Mouse (Mus musculus) right cerebral cortex, postnatal 25 days (tissue): ENCODE results near the gene Itga4.

Experiments
- DNase-seq: peaks from one replicate; pipeline ENCODE4 v3.0.0; 2022

Itga4 gene

DNA sequence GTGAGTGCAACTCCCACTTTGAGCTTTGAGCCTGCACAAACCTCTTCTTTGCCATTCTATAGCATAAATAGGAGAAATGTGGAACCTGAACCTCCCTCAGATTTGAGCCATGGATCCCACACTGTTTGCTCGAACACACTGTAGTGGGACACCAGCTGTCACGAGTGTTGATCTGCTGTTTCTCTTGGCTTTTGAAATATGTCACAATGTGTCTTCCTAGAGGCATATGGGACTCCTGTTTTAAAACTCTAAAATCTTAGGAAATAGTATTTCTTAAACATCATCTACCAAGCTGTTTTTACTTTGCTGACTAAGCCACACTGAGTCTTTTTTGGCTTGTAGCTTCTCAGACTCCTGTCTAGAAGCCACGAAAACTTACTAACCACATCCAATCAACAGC, 102.6 kb downstream of the Itga4 start:
- DNase-seq, result peak; percentile 24

DNA sequence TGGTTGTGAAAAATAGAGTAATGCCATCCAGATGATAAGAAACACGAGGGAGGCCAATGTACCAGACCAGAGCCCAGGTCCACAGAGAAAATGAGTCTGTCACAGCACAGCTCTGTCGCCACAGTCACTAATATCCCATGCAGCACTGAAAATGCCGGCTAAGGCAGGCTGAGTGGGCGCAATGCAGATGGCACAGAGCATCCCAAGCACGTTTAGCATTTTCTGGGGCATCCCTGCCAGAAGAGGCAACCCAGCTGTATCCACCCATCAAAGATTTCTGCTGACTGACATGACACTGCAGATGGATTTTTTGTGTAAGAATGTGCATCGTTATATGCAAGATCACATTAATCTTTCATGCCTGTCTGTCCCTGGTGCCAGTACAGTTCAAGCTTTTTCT, 106.8 kb downstream of the Itga4 start:
- DNase-seq, result peak; percentile 21

DNA sequence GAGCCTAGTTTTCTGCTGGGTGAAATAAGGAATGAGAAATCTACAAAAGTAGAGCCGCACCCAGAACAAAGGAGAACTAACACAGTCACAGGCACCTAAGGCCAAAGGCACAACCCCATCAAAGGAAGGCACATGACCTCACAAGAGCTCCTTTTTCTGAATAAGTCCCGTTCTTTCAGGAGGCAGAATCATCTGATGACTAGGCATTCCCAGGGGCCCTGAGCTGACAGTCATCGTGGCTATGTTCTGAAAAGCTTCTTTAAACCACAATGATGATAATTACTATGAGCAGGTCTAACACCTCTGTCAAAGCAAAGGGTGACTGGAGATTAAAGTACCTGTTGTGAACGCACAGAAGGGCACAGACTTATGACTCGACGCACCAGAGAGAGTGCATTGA, 108.7 kb downstream of the Itga4 start:
- no peak for DNase-seq

DNA sequence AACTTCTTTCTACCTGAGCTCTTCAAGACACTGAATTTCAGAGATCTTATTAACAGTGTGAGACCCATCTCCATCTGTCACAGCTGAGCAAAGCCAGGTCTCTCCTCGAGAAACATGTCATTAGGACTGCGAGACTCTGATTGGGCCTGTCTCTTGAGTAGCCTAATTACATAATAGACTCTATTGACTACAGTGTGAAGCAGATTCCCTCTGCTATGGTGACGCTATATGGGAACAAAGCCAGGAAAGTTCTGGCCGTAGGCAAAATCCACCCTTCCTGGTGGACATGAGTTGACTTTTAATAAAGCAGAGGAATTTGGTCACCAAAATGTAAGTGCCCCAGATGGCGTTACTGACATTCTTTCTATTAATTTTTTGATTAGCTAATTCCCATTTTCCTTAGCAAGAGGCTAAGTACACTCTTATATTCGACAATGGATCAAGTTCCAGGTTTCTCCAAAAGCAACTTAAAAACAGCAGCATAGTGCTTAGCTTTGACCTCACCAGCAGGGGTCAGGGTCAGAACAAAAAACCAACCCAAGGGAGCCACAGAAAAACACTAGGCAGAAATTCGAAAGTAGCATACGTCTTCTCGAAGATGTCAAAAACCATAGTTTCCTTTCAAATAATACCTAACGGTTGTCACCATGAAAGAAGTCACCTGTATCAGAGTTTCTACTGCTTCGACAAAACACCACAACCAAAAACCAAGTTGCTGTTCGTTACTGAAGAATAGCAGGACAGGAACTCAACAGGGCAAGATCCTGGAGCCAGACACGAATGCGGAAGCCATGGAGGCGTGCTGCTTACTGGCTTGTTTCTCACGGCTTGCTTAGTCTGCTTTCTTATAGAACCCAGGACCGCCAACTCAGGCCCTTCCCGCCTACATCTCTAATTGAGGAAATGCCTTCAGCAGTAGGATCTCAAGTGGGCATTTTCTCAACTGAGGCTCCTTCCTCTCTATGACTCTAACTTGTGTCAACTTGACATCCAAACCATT, 112.5 kb downstream of the Itga4 start:
- DNase-seq, result no peak

DNA sequence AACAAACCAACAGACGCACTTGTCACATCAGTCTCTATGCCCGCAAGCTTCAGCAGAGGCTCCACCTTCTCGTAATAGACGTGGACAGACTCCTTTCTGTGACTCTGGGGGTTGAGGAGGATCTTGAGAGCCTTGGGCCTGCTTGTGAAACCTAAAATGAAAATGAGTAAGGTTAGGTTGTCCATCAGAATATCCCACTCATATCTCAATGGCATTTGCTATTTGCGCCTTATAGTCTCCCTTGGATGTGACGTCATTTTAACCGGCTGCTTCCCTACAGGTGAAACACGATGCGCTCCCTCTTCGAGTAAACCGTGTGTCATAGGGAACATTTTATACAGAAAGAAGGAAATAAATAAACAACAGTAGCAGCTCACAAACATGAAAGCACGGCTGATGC, 113.4 kb downstream of the Itga4 start:
- no peak for DNase-seq

DNA sequence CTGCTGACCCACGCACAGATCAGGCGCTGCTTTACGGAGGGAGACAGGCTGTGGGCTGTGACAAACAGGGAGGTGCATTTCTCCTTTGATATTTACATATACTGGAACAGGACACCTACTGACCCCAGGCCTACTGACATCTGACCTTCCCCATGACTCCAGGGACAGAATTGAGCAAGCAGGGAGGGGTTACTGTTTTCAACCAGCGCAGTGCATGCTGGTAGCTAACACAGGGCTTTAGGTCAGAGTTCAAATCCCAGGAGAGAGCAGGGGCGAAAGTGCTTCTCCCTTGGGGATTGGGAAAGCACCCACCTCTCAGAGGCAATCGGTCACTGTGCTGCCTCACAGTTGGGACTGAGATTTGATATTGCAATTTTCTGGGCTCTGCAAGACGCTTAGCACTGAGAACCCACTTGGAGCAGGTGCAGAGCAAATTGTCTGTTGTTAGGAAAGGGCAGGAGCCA, 113.9 kb downstream of the Itga4 start:
- DNase-seq, result no peak

DNA sequence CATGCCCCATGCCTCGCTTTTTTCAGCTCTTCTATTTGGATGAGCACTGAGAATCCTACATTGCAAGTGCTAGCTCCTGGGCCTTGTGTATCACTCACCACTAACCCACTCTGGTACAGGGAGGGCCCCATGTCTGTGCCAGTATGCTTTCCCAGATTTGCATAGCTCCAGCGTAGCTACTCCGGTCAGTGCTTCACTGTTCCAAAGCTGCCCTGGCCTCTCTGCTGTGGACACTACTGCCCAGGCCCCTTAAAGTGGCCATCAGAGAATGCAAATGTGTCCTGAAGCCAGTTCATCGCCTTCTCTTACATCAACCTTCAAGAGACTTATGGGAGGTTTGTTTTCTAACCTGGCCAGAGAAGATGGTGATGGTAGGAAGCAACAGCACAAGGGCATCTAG, 114.7 kb downstream of the Itga4 start:
- DNase-seq, result no peak

DNA sequence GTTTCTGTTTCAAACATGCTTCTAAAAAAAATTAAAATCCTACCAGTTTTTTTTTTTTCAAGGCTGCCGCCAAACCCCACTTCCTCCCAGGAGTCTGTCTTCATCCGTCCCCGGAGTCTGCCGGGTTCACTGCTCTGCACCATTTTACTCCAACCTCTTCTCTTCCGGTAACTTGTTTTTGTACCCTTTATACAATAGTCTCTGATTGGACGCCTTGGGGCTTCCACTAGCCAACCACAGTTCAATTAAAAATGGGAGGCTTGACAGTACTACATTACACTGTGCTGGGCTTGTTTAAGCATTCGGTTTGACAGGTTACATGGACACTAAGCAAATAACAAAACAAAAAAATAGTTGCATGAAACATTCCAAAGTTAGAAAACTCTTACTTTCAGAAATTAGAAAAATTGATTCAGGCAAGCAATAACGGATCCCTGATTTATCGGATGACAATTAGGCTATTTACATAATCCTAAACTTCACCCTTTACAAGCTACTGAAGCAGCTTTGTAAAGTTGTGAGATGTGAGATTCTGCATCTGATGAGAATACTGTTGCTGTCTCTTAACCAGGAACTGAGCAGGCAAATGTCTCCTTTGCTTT, 115.6 kb downstream of the Itga4 start:
- DNase-seq, result no peak

DNA sequence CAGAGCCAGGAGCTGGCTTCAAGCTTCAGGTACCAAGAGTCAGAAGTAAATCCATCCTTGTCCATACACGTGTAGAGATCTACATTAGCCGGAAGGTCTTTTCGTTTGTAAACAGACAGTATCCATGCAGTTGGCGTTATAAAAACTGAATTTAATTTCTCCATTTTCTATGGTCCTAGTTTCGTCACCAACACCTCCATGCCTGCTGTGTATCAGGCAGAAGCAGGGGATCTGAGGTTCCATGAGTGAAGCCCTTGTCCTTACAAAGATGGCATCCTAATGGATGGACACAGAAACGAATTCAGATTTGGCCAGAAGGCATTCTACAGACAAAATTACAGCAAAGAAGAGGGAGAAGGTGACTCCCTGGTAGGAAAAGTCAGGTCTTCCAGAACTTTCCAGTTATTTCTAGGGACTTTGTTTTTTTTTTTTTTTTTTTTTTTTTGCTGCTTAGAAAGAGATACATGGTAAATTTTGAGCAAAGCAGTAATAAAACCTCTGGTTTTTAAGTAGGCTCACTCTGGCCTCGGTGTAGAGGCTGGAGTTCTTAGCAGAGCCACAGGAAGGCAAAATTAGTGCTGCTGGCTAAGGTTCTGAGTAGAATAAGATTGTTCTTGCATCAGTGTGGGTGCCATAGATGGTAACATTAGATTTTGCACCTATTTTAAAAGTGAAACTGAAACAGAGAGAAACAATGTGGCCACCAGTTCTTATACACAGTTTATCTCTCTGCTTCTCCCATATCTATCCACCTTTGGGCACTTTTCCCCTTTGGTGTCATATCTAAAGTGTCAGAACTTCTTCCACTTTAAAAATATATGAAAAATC, 116.3 kb downstream of the Itga4 start:
- DNase-seq, result no peak

DNA sequence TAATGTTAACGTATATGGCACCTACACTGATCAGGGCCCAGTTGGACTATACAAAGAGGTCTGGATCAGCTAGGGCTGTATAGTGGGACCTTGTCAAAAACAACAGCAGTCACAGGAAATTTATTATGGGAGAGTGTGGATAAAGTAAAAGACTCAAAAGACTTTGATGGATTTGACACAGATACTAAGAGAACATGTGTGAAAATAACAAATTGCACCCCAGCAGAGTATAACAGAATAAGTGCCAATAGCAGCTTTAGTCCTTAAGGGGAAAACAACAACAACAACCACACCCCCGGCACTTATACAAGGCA, 116.9 kb downstream of the Itga4 start:
- no peak for DNase-seq

DNA sequence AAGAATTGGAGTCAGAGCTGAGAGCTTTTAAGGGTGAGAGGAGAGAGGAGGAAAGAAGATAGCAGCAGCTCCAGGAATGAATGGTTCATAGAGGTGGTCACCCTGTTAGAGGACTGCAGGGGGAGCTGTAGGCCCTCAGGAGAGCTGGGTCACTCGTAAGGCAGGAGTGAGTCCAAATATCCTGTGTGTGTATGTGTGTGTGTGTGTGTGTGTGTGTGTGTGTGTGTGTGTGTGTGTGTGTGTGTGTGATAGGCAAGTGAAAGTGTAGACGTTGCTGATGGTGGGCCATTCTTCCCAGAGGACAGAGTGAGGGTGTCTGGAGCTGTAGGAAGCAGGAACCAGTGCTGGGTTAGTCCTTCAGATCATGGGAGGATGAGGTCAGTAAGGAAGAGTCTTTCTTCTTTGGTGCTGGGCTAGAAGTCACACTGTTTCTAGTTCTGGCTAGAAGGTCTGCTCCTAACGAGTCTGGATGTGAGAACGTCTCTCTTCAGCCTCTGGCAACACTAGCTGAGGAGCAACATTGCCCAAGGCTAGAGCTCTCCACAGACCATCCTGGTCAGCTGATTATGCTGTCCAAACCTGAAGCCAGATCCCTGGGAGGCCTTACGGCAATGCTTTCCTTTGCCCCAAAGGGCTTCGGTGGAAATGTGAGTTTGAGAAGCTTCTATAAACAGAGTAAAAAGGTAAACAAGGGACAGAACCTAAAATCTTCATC, 117.4 kb downstream of the Itga4 start:
- DNase-seq, result no peak

DNA sequence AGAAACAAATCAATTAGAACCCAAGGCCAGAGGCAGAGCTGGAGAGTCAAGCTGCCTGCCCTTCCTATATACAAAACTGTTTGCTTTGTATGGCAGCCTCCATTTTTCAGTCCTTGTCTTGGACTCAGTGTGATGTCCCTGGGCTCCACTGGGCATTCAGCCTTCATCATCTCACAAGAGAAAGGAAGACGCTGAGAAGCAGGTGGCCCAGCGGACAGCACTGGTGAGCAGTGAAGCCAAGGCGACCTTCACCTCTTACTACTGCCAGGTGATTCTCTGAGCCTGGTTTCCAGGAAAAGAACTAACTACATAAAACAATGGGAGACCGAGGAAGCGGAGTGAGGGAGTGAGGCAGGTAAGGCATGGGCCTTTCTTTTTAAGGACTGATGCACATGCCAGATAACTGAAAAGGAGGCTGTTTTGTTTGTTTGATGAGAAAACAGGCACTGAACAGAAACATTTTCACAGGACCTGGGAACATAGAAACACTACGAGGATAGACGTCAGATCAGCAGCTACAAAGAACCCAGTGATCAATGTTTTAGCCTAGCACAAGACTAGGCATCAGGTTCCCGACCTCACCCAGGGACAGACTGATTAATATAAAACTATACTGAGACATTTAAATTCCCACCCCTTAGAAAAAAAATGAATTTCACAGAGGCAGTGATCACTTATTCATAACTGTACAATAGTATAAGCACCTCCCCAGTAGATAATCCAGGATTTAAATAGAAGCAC, 123.3 kb downstream of the Itga4 start:
- no peak for DNase-seq

DNA sequence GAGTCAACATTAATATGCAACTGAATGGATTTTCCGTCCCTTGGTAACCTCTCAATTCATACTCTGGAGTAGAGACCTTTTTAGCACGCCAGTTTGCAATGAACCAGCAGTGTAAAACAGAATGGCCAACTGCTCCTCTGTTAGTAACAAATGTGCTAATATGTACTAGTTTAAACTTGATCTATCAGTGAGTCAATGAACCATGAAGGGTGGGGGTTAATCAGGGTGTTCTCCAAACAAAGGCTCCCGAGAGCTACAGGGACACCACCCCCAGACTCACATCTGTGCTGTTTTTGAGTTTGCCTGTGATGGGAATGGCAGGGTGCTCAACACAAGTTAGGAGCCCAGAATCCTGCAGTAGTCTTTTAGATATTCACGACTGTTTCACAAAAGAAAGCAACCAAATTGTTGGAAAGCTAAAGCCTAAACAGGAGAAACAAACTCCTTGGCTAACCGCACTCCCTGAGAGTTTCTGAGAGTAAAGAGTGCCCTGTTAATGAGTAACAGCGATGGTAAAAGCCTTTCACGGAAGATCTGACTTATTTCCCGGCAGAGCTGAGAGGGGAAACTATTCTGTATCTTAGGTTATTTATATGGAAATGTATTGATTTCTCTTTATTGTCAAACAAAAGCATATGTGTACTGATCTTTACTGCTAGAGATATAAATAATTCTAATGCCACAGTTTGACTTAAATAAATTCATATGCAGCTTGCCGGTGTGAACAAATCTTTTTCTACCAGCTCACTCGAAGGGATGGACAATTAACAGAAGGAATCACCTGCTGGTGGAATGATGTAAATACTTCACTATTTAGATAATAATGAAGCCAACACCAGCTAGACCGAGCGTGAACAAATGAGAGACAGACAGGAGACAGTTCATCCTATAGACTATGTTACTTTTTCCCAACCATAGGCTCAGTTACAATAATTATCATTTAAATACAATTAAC, 124.1 kb downstream of the Itga4 start:
- DNase-seq, result no peak
